Mouse (Mus musculus) myocyte (in vitro differentiated cells): ENCODE measurements around the gene Tmem230. TPM values are rescaled to one million over a fixed set of nuclear protein-coding genes. Genes with fewer than 3 reads are reported as not detected.
A peak's percentile ranks its signal among the peaks of the same experiment; 100 is the strongest.
"Not testable (repeated sequence)": the region's sequence is repeated elsewhere in the genome, so short reads cannot be mapped to it uniquely, and the experiment has no call there.

Experiments
- H3K27me3 ChIP-seq: one replicate; pipeline ENCODE4 v1.6.1; 2011; ENCODE audit not compliant: control insufficient read depth, insufficient read depth, insufficient read length
- H3K36me3 ChIP-seq: one replicate; pipeline ENCODE4 v1.6.1; 2011; ENCODE audit not compliant: control insufficient read depth, insufficient read depth
- H3K4me2 ChIP-seq: one replicate; pipeline ENCODE4 v1.6.1; 2011; ENCODE audit warnings: low read depth, control low read depth
- H3K4me3 ChIP-seq: one replicate; pipeline ENCODE4 v1.5.1; 2011; ENCODE audit warnings: mild to moderate bottlenecking, control low read depth, moderate library complexity
- H3K79me2 ChIP-seq: one replicate; pipeline ENCODE4 v1.6.1; 2011; ENCODE audit not compliant: control insufficient read depth, insufficient read depth
- H3ac ChIP-seq: one replicate; pipeline ENCODE4 v1.6.1; 2011; ENCODE audit not compliant: control insufficient read depth, insufficient read length
- CEBPB ChIP-seq: IDR thresholded peaks from 2 replicates; pipeline ENCODE4 v1.6.1; 2011; ENCODE audit warnings: mild to moderate bottlenecking, moderate library complexity; ENCODE audit not compliant: poor library complexity, insufficient read depth, severe bottlenecking
- E2F4 ChIP-seq: IDR thresholded peaks from one replicate; pipeline ENCODE4 v1.6.1; 2011; ENCODE audit warnings: mild to moderate bottlenecking, control low read depth, moderate library complexity; ENCODE audit not compliant: insufficient read depth
- MAX ChIP-seq: IDR thresholded peaks from one replicate; pipeline ENCODE4 v1.6.1; 2011; ENCODE audit warnings: low read depth, mild to moderate bottlenecking, control low read depth
- MYOD1 ChIP-seq, 3 experiments: IDR thresholded peaks; one replicate each; pipeline ENCODE4 v1.6.1; 2011; ENCODE audit warnings: control low read depth in 2 of 3, low read depth in 2 of 3, mild to moderate bottlenecking in 2 of 3, moderate library complexity in 1 of 3; ENCODE audit not compliant: insufficient read length in 2 of 3, control insufficient read depth in 1 of 3
- MYOG ChIP-seq, 3 experiments: IDR thresholded peaks; one replicate each; pipeline ENCODE4 v1.6.1; 2011; ENCODE audit warnings: control low read depth in 2 of 3, low read depth in 2 of 3, mild to moderate bottlenecking in 2 of 3; ENCODE audit not compliant: insufficient read length in 2 of 3, control insufficient read depth in 1 of 3, insufficient read depth in 1 of 3
- POLR2A ChIP-seq: IDR thresholded peaks from one replicate; pipeline ENCODE4 v1.6.1; 2011; ENCODE audit warnings: low read depth, mild to moderate bottlenecking, control low read depth, moderate library complexity; ENCODE audit not compliant: insufficient read length
- POLR2AphosphoS2 ChIP-seq: IDR thresholded peaks from one replicate; pipeline ENCODE4 v1.6.1; 2011; ENCODE audit warnings: low read depth, control low read depth; ENCODE audit not compliant: insufficient read length
- REST ChIP-seq: IDR thresholded peaks from one replicate; pipeline ENCODE4 v1.6.1; 2011; ENCODE audit warnings: mild to moderate bottlenecking, control low read depth, moderate library complexity; ENCODE audit not compliant: insufficient read depth, insufficient read length
- SRF ChIP-seq: IDR thresholded peaks from one replicate; pipeline ENCODE4 v1.6.1; 2011; ENCODE audit warnings: low read depth; ENCODE audit not compliant: control insufficient read depth, insufficient read length
- TCF12 ChIP-seq: IDR thresholded peaks from one replicate; pipeline ENCODE4 v1.6.1; 2011; ENCODE audit warnings: mild to moderate bottlenecking, control low read depth; ENCODE audit not compliant: poor library complexity, insufficient read depth, severe bottlenecking
- TCF3 ChIP-seq: IDR thresholded peaks from one replicate; pipeline ENCODE4 v1.6.1; 2011; ENCODE audit warnings: low read depth, control low read depth; ENCODE audit not compliant: insufficient read length
- USF1 ChIP-seq: IDR thresholded peaks from one replicate; pipeline ENCODE4 v1.6.1; 2011; ENCODE audit warnings: low read depth, mild to moderate bottlenecking, control low read depth, moderate library complexity
- polyA plus RNA-seq: library from polyadenylated mRNA; unstranded; fragments of >200 nt; fragmentation: generic; extraction: Trizol; gene quantifications from one replicate; pipeline ENCODE4 v1.2.1, GENCODE M21; 2012; ENCODE audit warnings: missing spikeins

Gene Tmem230
- polyA plus RNA-seq, 1 experiment, result 76.6 TPM

DNA sequence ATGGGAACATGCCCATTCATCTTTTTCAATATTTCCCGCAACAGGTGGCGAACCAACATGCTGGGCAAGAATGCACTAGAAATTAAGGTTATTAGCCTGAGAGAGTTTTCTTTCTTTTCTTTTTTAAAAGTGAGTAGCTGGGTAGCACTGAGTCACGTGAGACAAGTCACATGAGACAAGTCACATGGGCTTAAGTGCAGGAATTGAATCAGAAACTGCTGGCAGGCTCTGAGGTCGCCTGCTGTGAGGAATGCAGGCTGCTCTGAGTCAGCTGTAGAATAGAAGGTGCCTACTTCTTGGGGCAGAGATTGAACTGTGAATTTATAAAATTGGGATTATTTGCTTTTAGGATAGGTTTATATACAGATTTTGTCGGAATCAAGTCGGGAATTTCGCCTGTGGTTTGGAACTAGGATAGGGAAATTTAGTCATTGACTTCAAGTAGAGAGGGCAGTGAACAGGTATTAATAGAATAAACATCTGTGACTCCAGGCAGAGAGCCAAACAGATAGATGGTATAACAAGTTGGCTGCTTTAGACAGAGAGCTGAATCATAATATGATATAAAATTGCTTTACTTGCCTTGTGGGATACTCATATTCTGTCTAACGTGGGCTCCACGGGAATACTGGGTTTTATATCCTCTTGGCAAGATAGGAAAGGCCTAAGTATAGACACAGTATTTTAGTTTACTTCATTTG is 38.9 kb upstream of the Tmem230 start:
- H3ac ChIP-seq, result no peak overlapping the region
- H3K36me3 ChIP-seq, result no peaks in the 10 kb centered on the region
- H3K4me2 ChIP-seq, result peak overlapping the region; percentile 51
- H3K79me2 ChIP-seq, result peaks cover 40% of the 10 kb centered on the region
- no peaks in the 10 kb centered on the region for H3K27me3 ChIP-seq
- TF ChIP-seq MYOD1 (IDR thresholded peaks at IDR 0.05; ENCODE audit: control insufficient read depth in 1 of 3, insufficient read length in 2 of 3, low read depth in 2 of 3) (peak in 1 of 3 experiments; percentile 11), USF1 (peak; percentile 100), MYOG (IDR thresholded peaks at IDR 0.05; ENCODE audit: control insufficient read depth in 1 of 3, insufficient read depth in 1 of 3, insufficient read length in 2 of 3, low read depth in 2 of 3) (peak in 1 of 3 experiments; percentile 74), MAX (no peak)
- no peak overlapping the region for H3K4me3 ChIP-seq

- not testable (repeated sequence) for H3K4me2 ChIP-seq, H3K4me3 ChIP-seq, H3K27me3 ChIP-seq, H3K36me3 ChIP-seq, H3ac ChIP-seq
- H3K79me2 ChIP-seq, result peaks cover 44% of the 10 kb centered on the region
Measured at GRCm38 (mm10) chr2:132285722-132286121, 38.1 kb upstream of the Tmem230 start.

- H3ac ChIP-seq, result no peak overlapping the region
- no peaks in the 10 kb centered on the region for H3K36me3 ChIP-seq
- no peak overlapping the region for H3K4me3 ChIP-seq
- TF ChIP-seq USF1 (no peak), SRF (no peak), E2F4 (no peak), TCF12 (no peak), POLR2AphosphoS2 (no peak), TCF3 (no peak), MYOD1 (IDR thresholded peaks at IDR 0.05; ENCODE audit: control insufficient read depth in 1 of 3, insufficient read length in 2 of 3, low read depth in 2 of 3) (no peak), POLR2A (no peak), MAX (no peak), CEBPB (no peak), REST (no peak)
- H3K4me2 ChIP-seq, result no peak overlapping the region
- H3K27me3 ChIP-seq, result no peaks in the 10 kb centered on the region
- peaks cover 44% of the 10 kb centered on the region for H3K79me2 ChIP-seq
Measured at GRCm38 (mm10) chr2:132284492-132285139, 37.0 kb upstream of the Tmem230 start.

GRCm38 (mm10) chr2:132283236-132284070 is 35.8 kb upstream of the Tmem230 start:
- H3K4me3 ChIP-seq, result no peak overlapping the region
- H3K27me3 ChIP-seq, result no peaks in the 10 kb centered on the region
- TF ChIP-seq MYOG (IDR thresholded peaks at IDR 0.05; ENCODE audit: control insufficient read depth in 1 of 3, insufficient read depth in 1 of 3, insufficient read length in 2 of 3, low read depth in 2 of 3), result no peak
- TF ChIP-seq CEBPB, result no peak
- TF ChIP-seq MYOD1 (IDR thresholded peaks at IDR 0.05; ENCODE audit: control insufficient read depth in 1 of 3, insufficient read length in 2 of 3, low read depth in 2 of 3), result no peak
- no peak for TF ChIP-seq REST
- TF ChIP-seq POLR2A, result no peak
- no peak for TF ChIP-seq USF1
- TF ChIP-seq SRF, result no peak
- no peak for TF ChIP-seq TCF12
- no peak for TF ChIP-seq POLR2AphosphoS2
- TF ChIP-seq E2F4, result no peak
- no peak for TF ChIP-seq TCF3
- no peak for TF ChIP-seq MAX
- peaks cover 38% of the 10 kb centered on the region for H3K79me2 ChIP-seq
- no peaks in the 10 kb centered on the region for H3K36me3 ChIP-seq
- no peak overlapping the region for H3K4me2 ChIP-seq
- H3ac ChIP-seq, result no peak overlapping the region
